Mouse (Mus musculus): Measurements from ENCODE around the gene Cbfa2t3.

- TF ChIP-seq CTCF (conservative IDR thresholded peaks at IDR 0.05; ENCODE audit: low read length) (no peak), POU5F1 (IDR thresholded peaks at IDR 0.05; ENCODE audit: borderline replicate concordance, low read length) (no peak)
These were observed 29.5 kb downstream of the Cbfa2t3 start for GRCm38 (mm10) chr8:122669370-122669769.

Measured in E14TG2a.4 (cell line).